Mouse (Mus musculus) limb, embryonic 10.5 days (tissue): ENCODE results near the gene Atxn3. TPM values are rescaled to one million over a fixed set of nuclear protein-coding genes. Genes with fewer than 3 reads are reported as not detected.

Experiments
- DNase-seq: peaks from one replicate; pipeline ENCODE4 v3.0.0-alpha.2; 2017; ENCODE audit warnings: low spot score
- H3K27ac ChIP-seq: fragments of 300-500 bp; sonication (generic); 2 replicates; pipeline ENCODE4 v1.5.1; 2016; ENCODE audit warnings: mild to moderate bottlenecking
- H3K27me3 ChIP-seq: fragments of 300-500 bp; sonication (generic); 2 replicates; pipeline ENCODE4 v1.6.1; 2016; ENCODE audit warnings: low read depth, mild to moderate bottlenecking; ENCODE audit not compliant: poor library complexity, severe bottlenecking
- H3K36me3 ChIP-seq: fragments of 300-500 bp; sonication (generic); 2 replicates; pipeline ENCODE4 v1.6.1; 2016; ENCODE audit warnings: mild to moderate bottlenecking, moderate library complexity
- H3K4me1 ChIP-seq: fragments of 300-500 bp; sonication (generic); 2 replicates; pipeline ENCODE4 v1.6.1; 2016
- H3K4me3 ChIP-seq: fragments of 300-500 bp; sonication (generic); 2 replicates; pipeline ENCODE4 v1.5.1; 2016; ENCODE audit warnings: mild to moderate bottlenecking, moderate library complexity
- H3K9me3 ChIP-seq: fragments of 300-500 bp; sonication (generic); replicated peaks from 2 replicates; pipeline ENCODE4 v1.6.1; 2016; ENCODE audit warnings: mild to moderate bottlenecking
- WGBS: fragments of 180-500 bp; shearing (Covaris S2); methylation state at CpG from one replicate; pipeline ENCODE4 v1.1.7; 2016; 5-methylcytosine and 5-hydroxymethylcytosine counted together
- polyA plus RNA-seq: library from polyadenylated mRNA; unstranded; fragments of >200 nt; fragmentation: Nextera tagmentation; extraction: Ambion mirVana; gene quantifications from 2 replicates; pipeline ENCODE4 v1.2.1, GENCODE M21; 2016

Atxn3 gene
- polyA plus RNA-seq, 1 experiment from 2014 or later, result 8.3 TPM

DNA sequence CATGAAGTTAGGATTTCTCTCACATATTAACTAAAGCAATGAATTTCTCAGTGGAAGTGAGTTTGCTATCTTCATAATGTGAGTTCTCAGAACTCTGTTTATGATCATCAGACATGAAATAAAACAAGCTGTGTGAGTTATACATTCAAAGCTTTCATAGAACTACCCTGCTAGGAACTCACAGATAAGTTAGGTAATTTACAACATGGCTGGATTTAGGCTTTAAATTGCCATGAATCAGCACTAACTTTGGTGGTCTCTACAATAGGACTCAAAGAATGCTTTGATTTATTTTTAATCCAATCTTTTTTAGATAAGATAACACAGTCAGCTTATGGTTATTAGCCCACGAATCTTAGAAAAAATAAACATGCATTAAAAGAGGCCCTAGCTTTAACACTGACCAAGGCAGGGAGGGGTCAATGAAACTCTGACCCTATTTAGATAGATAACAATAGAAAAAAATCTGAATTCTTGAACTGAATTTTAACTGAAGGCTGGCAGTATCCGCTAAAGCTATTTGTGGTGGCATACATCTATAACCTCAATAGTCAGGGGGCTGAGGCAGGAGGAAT lies 58.3 kb downstream of the Atxn3 start:
- 92% methylated on average over 2 of the region's 2 CpGs for whole genome bisulfite sequencing
- Histone ChIP-seq H3K4me3 (no peak overlapping the region), H3K36me3 (peaks cover 41% of the 10 kb centered on the region), H3K27ac (no peak overlapping the region), H3K27me3 (no peaks in the 10 kb centered on the region), H3K9me3 (no peaks in the 10 kb centered on the region), H3K4me1 (no peaks in the 10 kb centered on the region)
- DNase-seq, result no peak

DNA sequence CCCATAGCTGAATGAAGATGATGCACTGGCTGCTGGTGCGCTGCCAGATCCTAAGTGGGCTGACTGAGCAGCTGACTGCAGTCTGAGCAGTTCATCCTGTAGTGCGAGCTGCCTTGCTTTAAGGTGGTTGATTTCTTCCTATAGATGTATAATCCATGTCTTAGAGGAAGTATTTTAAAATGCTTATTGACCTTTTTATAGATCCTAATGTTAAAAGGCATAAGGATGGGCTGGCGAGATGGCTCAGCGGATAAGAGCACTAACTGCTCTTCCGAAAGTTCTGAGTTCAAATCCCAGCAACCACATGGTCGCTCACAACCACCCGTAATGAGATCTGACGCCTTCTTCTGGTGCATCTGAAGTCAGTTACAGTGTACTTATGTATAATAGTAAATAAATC lies 59.1 kb downstream of the Atxn3 start:
- Histone ChIP-seq H3K9me3 (no peaks in the 10 kb centered on the region), H3K4me3 (no peak overlapping the region), H3K27ac (no peak overlapping the region), H3K27me3 (no peaks in the 10 kb centered on the region), H3K4me1 (no peaks in the 10 kb centered on the region), H3K36me3 (peaks cover 42% of the 10 kb centered on the region)
- 95% methylated on average over 8 of the region's 8 CpGs for WGBS
- DNase-seq, result no peak

DNA sequence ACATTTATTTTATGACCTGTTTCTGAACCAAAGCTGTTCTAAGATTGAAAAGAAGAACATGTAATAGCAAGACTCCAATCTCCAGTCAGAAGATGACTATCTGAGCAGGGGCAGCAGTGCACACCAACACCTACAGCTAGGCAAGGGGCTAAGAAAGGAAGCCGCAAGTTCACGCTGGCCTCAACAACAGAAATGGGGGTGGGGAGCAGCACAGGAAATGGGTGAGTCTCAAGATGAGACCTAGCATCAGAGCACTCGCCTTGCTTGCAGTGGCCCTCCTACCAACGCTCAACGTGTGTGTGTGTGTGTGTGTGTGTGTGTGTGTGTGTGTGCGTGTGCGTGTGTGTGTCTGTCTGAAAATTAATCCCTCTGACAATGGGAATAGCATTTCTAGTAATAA lies 60.9 kb downstream of the Atxn3 start:
- DNase-seq, result no peak
- no peak overlapping the region for H3K27ac ChIP-seq
- H3K9me3 ChIP-seq, result no peaks in the 10 kb centered on the region
- no peak overlapping the region for H3K4me3 ChIP-seq
- peaks cover 56% of the 10 kb centered on the region for H3K36me3 ChIP-seq
- no peaks in the 10 kb centered on the region for H3K4me1 ChIP-seq
- WGBS, result 86% methylated on average over 7 of the region's 7 CpGs
- no peaks in the 10 kb centered on the region for H3K27me3 ChIP-seq

DNA sequence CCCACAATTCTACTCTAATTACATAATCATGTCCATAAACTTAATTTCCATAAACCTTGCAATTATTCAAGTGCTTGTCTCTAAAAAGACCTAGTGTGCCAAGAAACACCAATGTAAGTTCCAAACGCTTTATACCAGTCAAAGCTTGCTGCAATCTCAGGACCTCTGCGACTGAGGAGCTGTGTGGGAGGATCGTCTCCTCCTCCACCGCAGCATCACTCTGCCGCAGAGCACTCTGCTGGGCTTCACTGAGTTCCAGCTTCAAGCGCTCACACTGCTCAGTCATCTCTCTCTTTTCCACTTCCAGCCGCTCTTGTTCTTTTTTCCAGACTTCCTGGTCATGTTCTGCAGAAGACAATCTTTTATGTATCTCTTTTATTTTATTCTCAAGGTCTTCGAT lies 64.8 kb downstream of the Atxn3 start:
- no peak for DNase-seq
- no peaks in the 10 kb centered on the region for H3K4me1 ChIP-seq
- no peaks in the 10 kb centered on the region for H3K9me3 ChIP-seq
- H3K27ac ChIP-seq, result no peak overlapping the region
- no peak overlapping the region for H3K4me3 ChIP-seq
- H3K27me3 ChIP-seq, result no peaks in the 10 kb centered on the region
- H3K36me3 ChIP-seq, result peaks cover 63% of the 10 kb centered on the region
- whole genome bisulfite sequencing, result 88% methylated on average over 8 of the region's 8 CpGs

DNA sequence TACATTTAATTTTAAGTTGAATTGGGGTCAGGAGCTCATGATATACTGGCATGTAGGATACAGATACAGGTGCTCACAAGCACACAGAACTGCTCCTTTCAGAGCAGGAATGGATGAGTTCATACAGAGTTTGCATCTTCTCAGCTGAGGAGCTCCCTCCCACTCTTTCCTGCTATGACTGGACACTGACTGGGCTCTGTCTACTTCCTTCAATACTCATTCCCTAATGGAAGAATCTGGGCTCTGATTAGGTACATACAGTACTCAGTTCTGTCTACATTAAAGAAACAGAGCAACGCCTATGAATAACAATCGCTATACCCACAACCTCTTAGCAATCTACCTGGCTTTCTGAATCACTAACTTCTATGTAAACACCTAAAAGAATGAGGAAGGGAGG lies 65.2 kb downstream of the Atxn3 start:
- WGBS, result 98% methylated on average over 2 of the region's 2 CpGs
- no peak overlapping the region for H3K27ac ChIP-seq
- H3K36me3 ChIP-seq, result peaks cover 64% of the 10 kb centered on the region
- H3K4me3 ChIP-seq, result no peak overlapping the region
- no peaks in the 10 kb centered on the region for H3K9me3 ChIP-seq
- H3K27me3 ChIP-seq, result no peaks in the 10 kb centered on the region
- H3K4me1 ChIP-seq, result no peaks in the 10 kb centered on the region
- DNase-seq, result no peak

DNA sequence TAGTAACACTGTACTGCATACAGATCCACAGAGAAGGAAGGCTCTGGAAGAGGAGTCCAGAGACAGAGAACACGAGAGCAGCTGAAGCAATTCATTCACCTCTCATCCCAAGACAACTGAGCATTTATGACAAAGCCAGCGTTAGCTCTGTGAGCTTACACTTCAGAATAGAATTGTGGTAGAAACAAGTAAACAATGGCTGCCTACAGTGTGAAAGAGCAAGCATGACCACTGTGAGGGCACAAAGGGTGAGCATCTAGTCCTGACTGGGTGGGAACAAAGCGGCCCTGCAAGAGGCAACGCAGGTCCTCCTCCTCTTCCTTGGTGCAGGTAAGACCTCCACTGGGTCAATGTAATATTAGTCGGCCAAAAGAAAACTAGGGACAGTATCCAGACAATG lies 67.0 kb downstream of the Atxn3 start:
- no peak overlapping the region for H3K4me3 ChIP-seq
- DNase-seq, result no peak
- H3K27me3 ChIP-seq, result no peaks in the 10 kb centered on the region
- H3K9me3 ChIP-seq, result no peaks in the 10 kb centered on the region
- H3K36me3 ChIP-seq, result peaks cover 73% of the 10 kb centered on the region
- H3K27ac ChIP-seq, result no peak overlapping the region
- H3K4me1 ChIP-seq, result no peaks in the 10 kb centered on the region
- 94% methylated on average over 5 of the region's 5 CpGs for WGBS

DNA sequence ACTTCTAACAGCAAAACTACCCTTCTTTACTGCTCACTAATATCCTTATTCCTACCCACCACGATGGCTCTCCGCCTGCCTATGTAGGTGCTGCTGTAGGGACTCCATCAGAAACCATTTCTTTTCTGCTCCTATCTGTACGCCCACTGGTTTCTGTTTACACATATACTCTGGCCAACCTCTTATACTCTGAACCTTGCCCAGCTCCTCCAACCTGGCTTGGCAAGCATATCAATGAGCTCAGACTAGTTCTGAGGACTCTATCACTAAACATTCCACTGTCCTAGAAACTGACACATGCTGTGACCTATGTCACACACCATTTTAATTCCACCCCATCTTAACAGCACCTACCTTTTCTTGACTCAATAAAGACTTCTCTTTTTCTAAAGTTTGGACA lies 68.7 kb downstream of the Atxn3 start:
- H3K9me3 ChIP-seq, result no peaks in the 10 kb centered on the region
- DNase-seq, result no peak
- no peaks in the 10 kb centered on the region for H3K27me3 ChIP-seq
- 95% methylated on average over 3 of the region's 3 CpGs for WGBS
- no peaks in the 10 kb centered on the region for H3K4me1 ChIP-seq
- H3K4me3 ChIP-seq, result no peak overlapping the region
- H3K27ac ChIP-seq, result no peak overlapping the region
- peaks cover 83% of the 10 kb centered on the region for H3K36me3 ChIP-seq

DNA sequence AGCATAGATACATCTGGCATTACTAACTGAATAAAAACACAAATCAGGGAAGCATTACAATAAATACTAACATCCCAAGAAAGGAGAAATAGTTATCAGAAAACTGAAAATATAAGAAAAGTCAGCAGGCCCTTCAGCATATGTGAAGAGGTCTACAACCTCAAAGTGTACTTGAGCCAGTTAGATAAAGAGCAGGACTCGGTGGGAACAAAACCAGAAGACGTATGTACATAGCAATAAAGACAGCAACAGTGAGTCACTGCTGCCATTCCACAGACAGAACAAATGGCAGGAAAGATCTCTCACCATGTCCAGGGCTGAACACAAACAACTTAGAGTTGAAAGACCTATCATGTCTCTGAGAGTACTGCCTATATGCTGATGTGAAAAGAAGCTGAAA lies 69.7 kb downstream of the Atxn3 start:
- DNase-seq, result no peak
- Histone ChIP-seq H3K4me3 (no peak overlapping the region), H3K36me3 (peaks cover 84% of the 10 kb centered on the region), H3K27ac (no peak overlapping the region), H3K9me3 (no peaks in the 10 kb centered on the region), H3K4me1 (no peaks in the 10 kb centered on the region), H3K27me3 (no peaks in the 10 kb centered on the region)
- 91% methylated on average over 2 of the region's 2 CpGs for WGBS

DNA sequence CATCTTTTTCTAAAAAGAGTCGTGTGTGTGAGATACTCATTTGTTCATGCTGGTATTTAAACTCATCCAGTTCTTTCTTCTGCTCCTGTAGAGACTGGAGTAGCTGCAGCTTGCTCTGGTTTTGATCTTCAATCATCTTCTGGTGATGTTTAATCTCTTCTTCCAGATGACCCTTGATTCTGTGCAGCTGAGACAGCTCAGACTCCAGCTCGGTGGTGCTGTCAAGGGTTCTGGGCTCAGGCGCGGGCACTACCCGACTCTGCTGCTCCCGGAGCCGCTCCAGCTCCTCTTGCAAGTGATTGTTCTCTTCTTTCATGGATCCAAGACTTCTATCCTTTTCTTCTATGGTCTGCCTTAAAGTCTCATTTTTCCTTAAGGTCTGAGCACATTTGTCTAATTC lies 73.1 kb downstream of the Atxn3 start:
- H3K4me3 ChIP-seq, result no peak overlapping the region
- no peak overlapping the region for H3K27ac ChIP-seq
- no peaks in the 10 kb centered on the region for H3K4me1 ChIP-seq
- no peaks in the 10 kb centered on the region for H3K9me3 ChIP-seq
- peaks cover 73% of the 10 kb centered on the region for H3K36me3 ChIP-seq
- no peaks in the 10 kb centered on the region for H3K27me3 ChIP-seq
- no peak for DNase-seq
- WGBS, result 97% methylated on average over 7 of the region's 7 CpGs

DNA sequence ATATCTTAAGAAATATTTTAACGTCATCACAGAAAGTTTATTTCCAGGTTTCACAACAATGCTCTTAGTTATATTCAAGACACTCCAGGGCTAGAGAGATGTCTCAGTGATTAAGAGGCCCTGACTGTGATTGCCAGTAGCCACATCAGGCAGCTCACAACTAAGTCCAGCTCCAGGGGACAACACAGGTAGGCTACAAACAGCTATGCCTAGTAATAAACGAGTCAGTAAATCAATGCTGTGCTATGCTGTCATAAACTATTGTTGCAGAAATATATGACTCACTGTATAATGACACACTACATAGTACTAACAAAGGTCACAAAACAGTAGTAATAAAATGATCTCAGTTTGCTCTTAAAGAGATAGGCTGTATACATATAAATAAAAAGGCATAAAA lies 81.7 kb downstream of the Atxn3 start:
- no peaks in the 10 kb centered on the region for H3K9me3 ChIP-seq
- H3K4me3 ChIP-seq, result no peak overlapping the region
- H3K27me3 ChIP-seq, result no peaks in the 10 kb centered on the region
- no peak for DNase-seq
- 94% methylated on average over 2 of the region's 2 CpGs for WGBS
- no peak overlapping the region for H3K27ac ChIP-seq
- no peaks in the 10 kb centered on the region for H3K4me1 ChIP-seq
- H3K36me3 ChIP-seq, result peaks cover 64% of the 10 kb centered on the region

DNA sequence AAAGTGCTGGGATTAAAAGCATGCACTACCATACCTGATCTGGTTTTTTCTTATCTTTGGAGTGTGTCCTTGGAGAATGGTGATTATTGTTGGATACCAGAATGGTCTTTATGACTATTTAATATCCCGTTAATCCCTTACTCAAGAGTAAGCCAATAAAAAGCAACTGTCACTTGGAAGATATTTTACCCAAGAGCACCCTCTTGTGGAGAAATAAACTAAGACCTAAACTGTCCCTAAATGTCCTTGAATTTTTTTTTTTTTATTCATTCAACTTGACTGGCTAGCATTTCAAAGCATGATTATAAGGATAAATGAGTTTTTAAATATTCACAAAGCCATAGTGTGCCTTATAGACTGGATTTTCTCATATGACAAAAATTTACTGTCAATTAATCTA lies 82.9 kb downstream of the Atxn3 start:
- Histone ChIP-seq H3K27ac (no peak overlapping the region), H3K4me3 (no peak overlapping the region), H3K4me1 (no peaks in the 10 kb centered on the region), H3K27me3 (no peaks in the 10 kb centered on the region), H3K36me3 (peaks cover 71% of the 10 kb centered on the region), H3K9me3 (no peaks in the 10 kb centered on the region)
- DNase-seq, result no peak
- WGBS, result 83% methylated on average over 1 of the region's 1 CpGs

Other genes with a start within 250 kb of the Atxn3 start
- gene Tc2n, start 239.7 kb downstream of the Atxn3 start, polyA plus RNA-seq, result 0.24 and 0.43 TPM in 2 replicates
- 10.5 and 16.1 TPM in 2 replicates for gene Fbln5, start 139.2 kb downstream of the Atxn3 start, polyA plus RNA-seq
- gene Trip11, start 45.0 kb downstream of the Atxn3 start, polyA plus RNA-seq, result 14.6 and 20.0 TPM in 2 replicates
- 33.7 and 35.7 TPM in 2 replicates for gene Cpsf2, start 17.7 kb upstream of the Atxn3 start, polyA plus RNA-seq
- gene Slc24a4, start 170.5 kb upstream of the Atxn3 start, polyA plus RNA-seq, result not detected in 2 replicates